Mouse (Mus musculus) thymus, adult 2 months (tissue): ENCODE data around the gene Arhgap44.

Experiments used
- CTCF ChIP-seq: fragments of 200-500 bp; IDR thresholded peaks from 2 replicates; pipeline ENCODE4 v1.5.1; 2012; ENCODE audit warnings: mild to moderate bottlenecking, control low read depth, low read length, moderate library complexity, borderline replicate concordance; ENCODE audit not compliant: control insufficient read depth, poor library complexity, insufficient read depth; ENCODE audit errors: extremely low read depth
- POLR2A ChIP-seq: fragments of 200-500 bp; IDR thresholded peaks from 2 replicates; pipeline ENCODE4 v1.6.1; 2012; ENCODE audit warnings: mild to moderate bottlenecking, low read length, control low read depth, moderate library complexity; ENCODE audit not compliant: control insufficient read depth, poor library complexity, insufficient read depth; ENCODE audit errors: extremely low read depth

GRCm38 (mm10) chr11:65197280-65197679, 34.5 kb upstream of the Arhgap44 start:
- TF ChIP-seq POLR2A = no peak
- TF ChIP-seq CTCF = no peak
